Comparison of ENCODE assay signal across 8 mouse cellular contexts in the genomic region with DNA sequence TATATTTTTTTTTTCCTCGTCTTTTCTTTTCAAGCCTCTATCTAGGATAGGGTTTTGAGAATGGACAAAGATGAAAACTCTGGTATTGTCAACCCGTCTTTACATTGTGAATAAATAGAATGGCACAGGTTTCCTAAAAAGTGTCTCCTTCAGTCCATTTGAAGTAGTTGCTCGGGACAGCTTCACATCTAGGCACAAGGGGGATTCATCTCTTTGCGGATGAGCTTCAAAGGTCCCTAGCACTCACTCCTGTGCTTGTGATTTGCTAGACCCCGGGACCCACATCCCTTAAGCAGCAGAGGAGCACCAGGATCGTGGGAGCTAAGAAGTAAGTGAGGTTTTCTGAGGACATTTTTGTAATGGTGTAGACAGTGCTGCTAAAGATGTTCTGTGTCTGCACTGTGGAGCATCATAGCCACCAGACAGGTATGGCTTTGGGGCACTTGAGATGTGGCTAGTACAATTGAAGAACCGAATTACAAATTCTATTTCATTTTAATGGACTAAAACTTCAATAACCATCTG. TPM values are rescaled to one million over a fixed set of nuclear protein-coding genes. Genes with fewer than 3 reads are reported as not detected.
DNase-seq lines count a peak whose midpoint lies in the region; ATAC-seq and TF ChIP-seq lines count a peak whose summit lies in the region.

No protein-coding gene starts in this region.

- peak overlapping the region; percentile 13; the same call in 1 of the 2 replicates for H3K27ac ChIP-seq in left cerebral cortex, adult 2 months
- H3K27ac ChIP-seq in forebrain, postnatal 0 days (ENCODE audit: low read depth, low read length), result no peak overlapping the region
- no peak overlapping the region for H3K27ac ChIP-seq in midbrain, embryonic 12.5 days (replicated peaks)

- no peaks in the 10 kb centered on the region for H3K9me3 ChIP-seq in forebrain, postnatal 0 days (ENCODE audit: low read length)
- no peaks in the 10 kb centered on the region for H3K9me3 ChIP-seq in midbrain, embryonic 12.5 days

- intact Hi-C loops in left cerebral cortex, adult 2 months (cut with DNase I), result loop anchor here (2.0 kb wide), 1 partner anchor 74 kb away; a partner anchor contains a TSS

- no peak for ATAC-seq in forebrain, postnatal 0 days
- no peak for ATAC-seq in midbrain, embryonic 12.5 days (ENCODE audit: low FRiP score, low read depth)

- no peak for DNase-seq in left cerebral cortex, adult 2 months (ENCODE audit: extremely low spot score in 1 of 2, low spot score in 2 of 2)
- DNase-seq in left cerebral cortex, adult 8-10 months (ENCODE audit: low spot score in 2 of 2), result no peak
- peak; percentile 14 for DNase-seq in R1 (ENCODE audit: low read depth, low spot score)
- DNase-seq in forebrain, postnatal 0 days, result peak; percentile 37
- no peak for DNase-seq in right cerebral cortex, postnatal 14 days
- DNase-seq in right cerebral cortex, adult 18-20 months, result no peak
- DNase-seq in ovary, postnatal 36 days (ENCODE audit: low spot score), result no peak

- 15% methylated on average over 7 of the region's 7 CpGs for WGBS in forebrain, postnatal 0 days
- WGBS in midbrain, embryonic 12.5 days, result 20% methylated on average over 7 of the region's 7 CpGs

- peak overlapping the region; percentile 71 for H3K4me3 ChIP-seq in left cerebral cortex, adult 2 months
- peak overlapping the region; percentile 54 for H3K4me3 ChIP-seq in forebrain, postnatal 0 days (ENCODE audit: low read depth, low read length)
- peak overlapping the region; percentile 52 for H3K4me3 ChIP-seq in midbrain, embryonic 12.5 days

- peak overlapping the region; percentile 57 for H3K9ac ChIP-seq in forebrain, postnatal 0 days
- peak overlapping the region; percentile 77 for H3K9ac ChIP-seq in midbrain, embryonic 12.5 days (replicated peaks)

- TF ChIP-seq CTCF in left cerebral cortex, adult 2 months (IDR thresholded peaks at IDR 0.05), result no peak
- TF ChIP-seq CTCF in forebrain, postnatal 0 days (IDR thresholded peaks at IDR 0.05; ENCODE audit: low read depth), result no peak

- H3K27me3 ChIP-seq in forebrain, postnatal 0 days (ENCODE audit: insufficient read depth, low read length), result no peaks in the 10 kb centered on the region
- no peaks in the 10 kb centered on the region for H3K27me3 ChIP-seq in midbrain, embryonic 12.5 days

- H3K36me3 ChIP-seq in forebrain, postnatal 0 days (ENCODE audit: insufficient read depth), result no peaks in the 10 kb centered on the region; the same call in 1 of the 2 replicates
- 0 out of 2 replicates have a peak, but pooled peaks cover 3% of the 10 kb centered on the region for H3K36me3 ChIP-seq in midbrain, embryonic 12.5 days

- peak overlapping the region; percentile 71 for H3K4me2 ChIP-seq in forebrain, postnatal 0 days (ENCODE audit: low read depth)
- H3K4me2 ChIP-seq in midbrain, embryonic 12.5 days (replicated peaks), result peak overlapping the region; percentile 82

- peaks cover 14% of the 10 kb centered on the region; the same call in 1 of the 2 replicates for H3K4me1 ChIP-seq in forebrain, postnatal 0 days (ENCODE audit: insufficient read depth)
- peaks cover 15% of the 10 kb centered on the region for H3K4me1 ChIP-seq in midbrain, embryonic 12.5 days

RNA-seq across cellular contexts. Expression of a gene that starts 0.7 kb away (rescaled TPM):
- total RNA-seq in left cerebral cortex, adult 2 months (2021), result 10 to 100 TPM; 50.4 to 53.3 TPM
- total RNA-seq in left cerebral cortex, adult 8-10 months (2022), result 10 to 100 TPM; 47.5 to 52.8 (median 51.8) TPM
- total RNA-seq in forebrain, postnatal 0 days (2014; rRNA removed), result 85.0 and 101 TPM in 2 replicates
- polyA plus RNA-seq in forebrain, postnatal 0 days (2015; fragmentation: Nextera tagmentation; extraction: Ambion mirVana), result 60.3 and 80.2 TPM in 2 replicates
- 99.2 and 103 TPM in 2 replicates for polyA plus RNA-seq in midbrain, embryonic 12.5 days (2016; fragmentation: Nextera tagmentation; extraction: Ambion mirVana)

RNA-seq across cellular contexts. Expression of a gene that starts 32.6 kb away (rescaled TPM):
- under 1 TPM in 1 of 2 experiments, not detected in 1; 0.27 TPM for total RNA-seq in left cerebral cortex, adult 2 months (2021)
- under 1 TPM in 1 of 4 experiments, not detected in 3; 0.17 TPM for total RNA-seq in left cerebral cortex, adult 8-10 months (2022)
- total RNA-seq in forebrain, postnatal 0 days (2014; rRNA removed), result 0.31 and 1.6 TPM in 2 replicates
- polyA plus RNA-seq in forebrain, postnatal 0 days (2015; fragmentation: Nextera tagmentation; extraction: Ambion mirVana), result not detected in 2 replicates
- polyA plus RNA-seq in midbrain, embryonic 12.5 days (2016; fragmentation: Nextera tagmentation; extraction: Ambion mirVana), result 0.22 TPM in 1 of 2 replicates, not detected in the other

RNA-seq across cellular contexts. Expression of a gene that starts 41.6 kb away (rescaled TPM):
- total RNA-seq in left cerebral cortex, adult 2 months (2021), result 10 to 100 TPM; 29.6 to 29.8 TPM
- 10 to 100 TPM; 28.8 to 32.6 (median 32.2) TPM for total RNA-seq in left cerebral cortex, adult 8-10 months (2022)
- total RNA-seq in forebrain, postnatal 0 days (2014; rRNA removed), result 36.6 and 40.4 TPM in 2 replicates
- 65.9 and 68.4 TPM in 2 replicates for polyA plus RNA-seq in forebrain, postnatal 0 days (2015; fragmentation: Nextera tagmentation; extraction: Ambion mirVana)
- polyA plus RNA-seq in midbrain, embryonic 12.5 days (2016; fragmentation: Nextera tagmentation; extraction: Ambion mirVana), result 70.9 and 72.3 TPM in 2 replicates

Comparison
In these comparisons a context has a peak if more than half of its experiments do, and no peak if none do; other contexts are left out.
1. DNase-seq: peak in R1 (single experiment) and forebrain, postnatal 0 days (single experiment); none in left cerebral cortex, adult 2 months (0 of 2), left cerebral cortex, adult 8-10 months (0 of 2), right cerebral cortex, postnatal 14 days (single experiment), right cerebral cortex, adult 18-20 months (single experiment) and ovary, postnatal 36 days (single experiment).
2. Peak in every context shown above with its lines, with median percentiles within 50 percentile points of each other: H3K4me3 ChIP-seq.